Mouse (Mus musculus) olfactory bulb, adult 2 months (tissue): ENCODE results near the gene Egln3.

Source experiments
- CTCF ChIP-seq: fragments of 200-500 bp; IDR thresholded peaks from 2 replicates; pipeline ENCODE4 v1.5.1; 2012; ENCODE audit warnings: low read depth, mild to moderate bottlenecking, low read length, moderate library complexity; ENCODE audit not compliant: insufficient read depth
- POLR2A ChIP-seq: fragments of 200-500 bp; IDR thresholded peaks from 2 replicates; pipeline ENCODE4 v1.6.1; 2012; ENCODE audit warnings: mild to moderate bottlenecking, low read depth, low read length, moderate library complexity; ENCODE audit not compliant: insufficient read depth

DNA sequence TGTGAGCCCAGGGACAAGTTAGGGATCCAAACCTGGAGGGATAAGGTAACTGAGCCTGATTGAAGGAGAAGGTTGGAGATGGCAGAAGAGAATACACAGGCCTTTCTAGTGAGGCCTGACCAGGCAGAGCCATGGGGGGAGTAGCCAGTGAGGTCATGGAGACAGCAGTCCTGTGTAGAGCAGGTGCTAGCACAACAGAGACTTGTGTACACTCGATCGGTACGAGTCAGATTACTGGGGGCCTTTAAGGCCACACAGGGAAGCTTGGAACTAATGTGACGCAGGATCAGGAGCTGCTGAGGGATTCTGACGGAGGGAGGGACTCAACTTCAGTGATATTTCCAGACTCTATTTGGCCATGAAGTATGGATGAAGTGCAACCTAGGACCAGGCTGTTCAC lies 39.5 kb upstream of the Egln3 start:
- TF ChIP-seq POLR2A (no peak), CTCF (no peak)
